Mouse (Mus musculus): ENCODE data around the gene Col4a4.

Gene Col4a4

DNA sequence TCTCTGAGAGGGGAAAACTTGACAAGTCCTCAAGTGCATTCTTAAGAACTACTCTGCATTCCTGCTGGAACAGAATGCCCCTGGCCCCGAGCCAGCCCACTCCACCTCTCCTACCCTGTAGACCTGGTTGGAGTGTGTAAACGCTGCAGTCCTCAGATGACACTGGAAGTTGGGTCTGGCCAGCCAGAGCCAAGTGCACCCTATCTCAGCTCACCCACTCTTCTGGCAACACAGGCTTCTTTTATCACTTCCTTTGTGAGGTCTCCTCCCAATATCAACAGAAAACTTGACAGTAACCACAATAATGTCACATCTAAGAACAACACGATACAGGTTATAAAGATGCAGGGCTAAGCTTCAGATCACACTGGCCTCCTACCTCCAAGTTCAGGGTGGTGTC lies 8.7 kb downstream of the Col4a4 start:
- no peak for DNase-seq (ENCODE audit: low spot score)

GRCm38 (mm10) chr1:82577339-82577738 lies 9.3 kb downstream of the Col4a4 start:
- DNase-seq (ENCODE audit: low spot score) = no peak

- no peak for DNase-seq (ENCODE audit: low spot score)
Observed at GRCm38 (mm10) chr1:82576182-82576581, 10.5 kb downstream of the Col4a4 start.

GRCm38 (mm10) chr1:82575681-82576080 lies 11.0 kb downstream of the Col4a4 start:
- no peak for DNase-seq (ENCODE audit: low spot score)

GRCm38 (mm10) chr1:82571758-82572157 lies 14.9 kb downstream of the Col4a4 start:
- no peak for DNase-seq (ENCODE audit: low spot score)

GRCm38 (mm10) chr1:82569405-82569804 lies 17.2 kb downstream of the Col4a4 start:
- no peak for DNase-seq (ENCODE audit: low spot score)

DNA sequence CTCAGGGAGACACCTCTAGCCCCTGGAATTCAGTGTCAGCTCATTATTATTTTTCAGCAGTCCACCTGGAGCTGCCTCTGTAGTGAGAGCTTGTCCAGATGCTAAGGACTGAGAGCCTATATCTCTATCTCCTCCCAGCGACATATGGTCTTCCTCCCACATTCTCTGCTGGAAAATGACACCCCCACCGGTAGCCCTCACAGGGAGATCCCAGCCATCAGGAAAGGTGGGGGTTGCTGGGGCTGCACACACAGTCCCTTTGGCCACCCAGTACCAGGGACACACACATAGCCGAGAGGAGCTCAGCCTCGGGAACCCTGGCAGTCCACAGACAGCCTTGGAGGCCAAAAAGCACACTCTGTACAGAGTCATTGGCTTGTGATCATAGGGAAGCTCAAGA lies 26.4 kb downstream of the Col4a4 start:
- no peak for DNase-seq (ENCODE audit: low spot score)

- no peak for DNase-seq (ENCODE audit: low spot score)
Observed at GRCm38 (mm10) chr1:82554889-82555288, 31.8 kb downstream of the Col4a4 start.

DNA sequence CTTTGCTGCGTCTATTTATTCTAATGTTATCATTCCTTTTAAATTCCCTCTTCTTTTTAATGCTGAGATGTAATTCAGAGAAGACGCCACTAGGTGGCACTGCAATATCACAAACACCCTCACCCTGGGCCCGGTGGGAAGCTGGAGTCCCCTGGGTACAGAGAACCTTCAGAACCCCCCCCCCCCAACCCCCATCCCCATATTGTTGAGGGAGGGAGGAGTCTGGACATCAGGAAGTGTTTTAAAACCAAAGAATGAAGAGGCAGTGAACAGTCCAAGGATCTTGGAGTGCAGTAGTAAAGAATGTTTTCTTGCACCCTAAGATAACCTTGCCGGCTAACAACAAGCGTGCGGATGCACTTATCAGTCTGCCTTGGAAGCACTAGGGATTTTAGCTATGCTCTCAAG lies 32.2 kb downstream of the Col4a4 start:
- peak; percentile 45 for DNase-seq (ENCODE audit: low spot score)

DNA sequence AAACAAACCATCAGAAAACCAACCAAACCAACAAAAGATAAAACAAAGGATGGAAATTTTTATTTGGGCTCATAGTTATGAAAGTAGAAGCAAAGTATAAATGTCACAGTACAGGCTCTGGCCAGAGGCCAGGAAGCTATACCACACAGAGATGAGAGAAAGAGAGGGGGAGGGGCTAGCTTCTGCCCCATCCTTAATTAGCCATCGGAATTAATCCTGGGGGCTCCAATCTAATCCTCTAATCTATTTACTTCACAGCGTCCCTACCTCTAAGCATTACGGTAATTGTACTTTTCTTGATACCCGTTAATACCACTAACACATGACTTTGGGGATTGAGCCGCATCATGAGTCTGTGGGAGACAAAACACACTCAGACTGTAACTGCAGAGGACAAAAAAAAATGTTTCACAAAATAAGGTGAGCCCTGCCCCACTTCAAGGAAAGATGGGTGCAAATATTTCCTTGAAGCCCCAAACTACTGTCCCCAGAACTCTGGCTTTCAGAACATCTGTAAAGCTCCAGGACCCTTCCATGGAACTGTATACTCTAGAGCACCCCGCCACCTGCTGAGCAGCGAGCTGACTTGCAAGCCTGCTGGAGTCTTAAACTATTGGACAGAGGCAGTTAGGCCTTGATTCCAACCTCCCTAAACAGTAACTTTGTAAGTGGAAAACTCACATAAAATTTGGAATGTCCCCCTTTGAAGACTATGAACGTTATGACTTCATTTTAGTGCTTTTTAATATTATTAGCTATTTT lies 41.3 kb downstream of the Col4a4 start:
- DNase-seq (ENCODE audit: low spot score) = no peak

- DNase-seq (ENCODE audit: low spot score) = no peak
Observed at GRCm38 (mm10) chr1:82544419-82545185, 42.0 kb downstream of the Col4a4 start.

GRCm38 (mm10) chr1:82543934-82544333 lies 42.7 kb downstream of the Col4a4 start:
- DNase-seq (ENCODE audit: low spot score) = no peak

DNA sequence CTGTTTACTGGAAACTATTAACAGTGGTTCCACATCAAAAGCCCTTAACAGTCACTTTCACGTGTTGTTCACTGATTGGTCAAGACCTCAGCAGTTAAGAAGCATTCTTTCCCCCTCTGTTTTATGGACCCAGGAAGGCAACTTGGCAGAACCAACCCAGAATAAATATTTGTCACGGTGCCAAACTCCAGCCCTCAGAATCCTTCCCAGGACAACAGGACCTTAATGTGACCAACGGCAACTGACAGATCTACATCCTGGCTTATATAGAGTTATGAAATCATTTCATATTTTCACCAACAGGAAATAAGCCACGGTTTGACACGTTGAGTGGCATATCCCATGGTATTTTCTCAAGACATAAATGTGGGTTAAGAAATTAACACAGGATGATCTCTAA lies 46.6 kb downstream of the Col4a4 start:
- no peak for DNase-seq (ENCODE audit: low spot score)

DNA sequence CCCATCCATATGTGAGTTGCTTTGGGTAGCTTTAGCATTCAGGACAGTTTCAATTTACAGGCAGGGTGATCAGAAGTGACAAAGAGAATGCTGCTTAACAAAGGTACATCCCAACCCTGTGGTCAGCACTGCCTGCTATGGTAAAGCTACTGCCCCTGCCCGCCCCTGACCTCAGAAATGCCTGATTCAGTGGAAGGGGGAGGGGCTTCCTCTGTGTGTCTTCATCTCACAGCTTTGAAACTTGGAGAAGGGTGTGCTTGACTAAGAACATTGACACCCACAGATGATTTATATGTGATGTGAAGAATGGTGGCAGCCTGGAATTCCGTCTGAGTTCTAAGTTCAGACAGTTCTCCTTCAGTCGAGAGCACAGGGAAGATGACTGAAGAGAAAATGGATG lies 48.8 kb downstream of the Col4a4 start:
- no peak for DNase-seq (ENCODE audit: low spot score)

GRCm38 (mm10) chr1:82536515-82537174 lies 50.0 kb downstream of the Col4a4 start:
- DNase-seq (ENCODE audit: low spot score) = no peak

GRCm38 (mm10) chr1:82527931-82528330 lies 58.7 kb downstream of the Col4a4 start:
- no peak for DNase-seq (ENCODE audit: low spot score)

- DNase-seq (ENCODE audit: low spot score) = no peak
Observed at GRCm38 (mm10) chr1:82491954-82492353, 94.7 kb downstream of the Col4a4 start.

DNA sequence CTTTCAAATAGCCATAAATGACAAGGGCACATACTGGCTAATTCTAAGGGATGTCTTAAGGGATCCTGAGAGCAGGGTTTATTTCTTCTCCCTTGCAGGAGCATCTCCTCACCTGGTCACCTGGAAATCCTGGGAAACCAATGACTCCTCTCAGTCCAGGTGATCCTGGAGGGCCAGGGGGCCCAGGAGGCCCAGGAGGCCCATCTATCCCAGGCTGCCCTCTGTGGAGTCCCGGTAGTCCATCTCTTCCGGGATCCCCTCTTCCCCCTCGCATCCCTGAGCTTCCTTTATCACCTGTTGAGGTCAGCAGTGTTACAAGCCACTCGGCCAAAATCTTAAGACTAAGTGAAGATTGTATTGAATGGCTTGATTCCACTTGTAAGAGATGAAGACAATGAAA lies 100.3 kb downstream of the Col4a4 start:
- no peak for DNase-seq (ENCODE audit: low spot score)

- DNase-seq (ENCODE audit: low spot score) = no peak
Observed at GRCm38 (mm10) chr1:82482371-82482770, 104.3 kb downstream of the Col4a4 start.

- DNase-seq (ENCODE audit: low spot score) = no peak
Observed at GRCm38 (mm10) chr1:82479696-82480487, 106.8 kb downstream of the Col4a4 start.

DNA sequence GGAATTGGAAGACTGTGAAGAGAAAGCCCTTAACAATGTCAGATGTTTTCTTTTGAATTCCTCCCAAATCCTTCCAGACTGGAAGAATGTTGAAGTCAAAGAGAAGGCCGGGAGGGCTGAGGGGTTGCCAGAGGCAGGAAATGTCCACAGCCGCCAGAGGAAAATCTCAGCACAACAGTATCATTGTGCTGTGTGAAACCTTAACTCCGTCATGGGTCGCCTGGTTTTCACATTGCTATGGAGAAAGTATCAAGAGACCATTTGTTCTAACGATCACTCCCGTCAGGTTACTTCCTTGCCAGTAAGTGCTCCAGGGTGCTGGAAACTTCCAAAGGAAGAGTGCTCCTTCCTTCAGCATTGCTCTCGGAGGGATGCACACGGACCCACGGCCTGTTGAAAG lies 109.9 kb downstream of the Col4a4 start:
- no peak for DNase-seq (ENCODE audit: low spot score)

GRCm38 (mm10) chr1:82476256-82476655 lies 110.4 kb downstream of the Col4a4 start:
- no peak for DNase-seq (ENCODE audit: low spot score)
